Mouse (Mus musculus) hindbrain, postnatal 0 days (tissue): ENCODE measurements around the gene Dcbld1. TPM values are rescaled to one million over a fixed set of nuclear protein-coding genes. Genes with fewer than 3 reads are reported as not detected.

Experiments
- ATAC-seq: fragments of 200-750 bp; cut with Nextera tagmentation; 2 replicates; pipeline ENCODE4 v1.8.0; 2017; ENCODE audit warnings: mild to moderate bottlenecking, moderate TSS enrichment, moderate library complexity
- DNase-seq: peaks from one replicate; pipeline ENCODE4 v3.0.0-alpha.2; 2015; ENCODE audit warnings: low spot score
- H3K27ac ChIP-seq: fragments of 300-500 bp; sonication (generic); 2 replicates; pipeline ENCODE4 v1.5.1; 2014; ENCODE audit warnings: mild to moderate bottlenecking
- H3K27me3 ChIP-seq: fragments of 300-500 bp; sonication (generic); 2 replicates; pipeline ENCODE4 v1.6.1; 2014; ENCODE audit warnings: low read length, mixed read lengths; ENCODE audit not compliant: insufficient read depth
- H3K36me3 ChIP-seq: fragments of 300-500 bp; sonication (generic); 2 replicates; pipeline ENCODE4 v1.6.1; 2014; ENCODE audit warnings: low read length, mixed read lengths; ENCODE audit not compliant: insufficient read depth
- H3K4me1 ChIP-seq: fragments of 300-500 bp; sonication (generic); 2 replicates; pipeline ENCODE4 v1.6.1; 2014; ENCODE audit warnings: antibody characterized with exemption, low read length, mixed read lengths; ENCODE audit not compliant: insufficient read depth
- H3K4me2 ChIP-seq: fragments of 300-500 bp; sonication (generic); 2 replicates; pipeline ENCODE4 v1.6.1; 2014; ENCODE audit warnings: low read depth, mild to moderate bottlenecking, low read length, moderate library complexity, mixed read lengths
- H3K4me3 ChIP-seq: fragments of 300-500 bp; sonication (generic); 2 replicates; pipeline ENCODE4 v1.5.1; 2014; ENCODE audit warnings: low read length
- H3K9ac ChIP-seq: fragments of 300-500 bp; sonication (generic); replicated peaks from 2 replicates; pipeline ENCODE4 v1.6.1; 2014; ENCODE audit warnings: mild to moderate bottlenecking, low read length, moderate library complexity, mixed read lengths
- H3K9me3 ChIP-seq: fragments of 300-500 bp; sonication (generic); 2 replicates; pipeline ENCODE4 v1.6.1; 2016; ENCODE audit warnings: low read length, mixed read lengths
- CTCF ChIP-seq: IDR thresholded peaks from 2 replicates; pipeline ENCODE4 v1.5.1; 2016; ENCODE audit warnings: antibody characterized with exemption, control low read depth, low read depth
- WGBS: fragments of 180-500 bp; shearing (Covaris S2); extraction: QIAGEN DNeasy Blood & Tissue Kit; methylation state at CpG from one replicate; pipeline ENCODE4 v1.1.7; 2014; 5-methylcytosine and 5-hydroxymethylcytosine counted together
- polyA plus RNA-seq: library from polyadenylated mRNA; unstranded; fragments of >200 nt; fragmentation: Nextera tagmentation; extraction: Ambion mirVana; gene quantifications from 2 replicates; pipeline ENCODE4 v1.2.1, GENCODE M21; 2015
- total RNA-seq: library from RNA; depleted of rRNA; stranded (reverse); fragments of >200 nt; gene quantifications from 2 replicates; pipeline ENCODE4 v1.2.3, GENCODE M21; 2014

Dcbld1 gene
- total and polyA plus RNA-seq, 2 experiments from 2014 or later, result 12.2 to 19.1 TPM

GRCm38 (mm10) chr10:52217564-52217934, 15.9 kb upstream of the Dcbld1 start:
- no peak overlapping the region for H3K9ac ChIP-seq
- H3K36me3 ChIP-seq, result no peaks in the 10 kb centered on the region
- 47% methylated on average over 7 of the region's 7 CpGs for WGBS
- no peak overlapping the region for H3K27ac ChIP-seq
- H3K27me3 ChIP-seq, result no peaks in the 10 kb centered on the region
- peak; percentile 36 for DNase-seq
- H3K9me3 ChIP-seq, result no peaks in the 10 kb centered on the region
- peak; percentile 46 for TF ChIP-seq CTCF
- H3K4me2 ChIP-seq, result no peak overlapping the region
- no peak overlapping the region for H3K4me3 ChIP-seq
- no peaks in the 10 kb centered on the region for H3K4me1 ChIP-seq
- ATAC-seq, result peak; percentile 24

GRCm38 (mm10) chr10:52219600-52219999, 13.8 kb upstream of the Dcbld1 start:
- Histone ChIP-seq H3K27ac (no peak overlapping the region), H3K27me3 (no peaks in the 10 kb centered on the region), H3K4me3 (no peak overlapping the region), H3K36me3 (no peaks in the 10 kb centered on the region), H3K4me2 (no peak overlapping the region), H3K4me1 (no peaks in the 10 kb centered on the region), H3K9me3 (no peaks in the 10 kb centered on the region), H3K9ac (no peak overlapping the region)
- DNase-seq, result no peak
- WGBS, result 80% methylated on average over 3 of the region's 3 CpGs
- no peak for TF ChIP-seq CTCF
- no peak for ATAC-seq

- H3K9ac ChIP-seq, result no peak overlapping the region
- WGBS, result 12% methylated on average over 21 of the region's 21 CpGs
- H3K4me3 ChIP-seq, result peak overlapping the region; percentile 92
- no peak overlapping the region for H3K27ac ChIP-seq
- no peaks in the 10 kb centered on the region for H3K9me3 ChIP-seq
- no peaks in the 10 kb centered on the region for H3K36me3 ChIP-seq
- peak overlapping the region; percentile 88 for H3K4me2 ChIP-seq
- H3K27me3 ChIP-seq, result no peaks in the 10 kb centered on the region
- DNase-seq, result peak; percentile 69
- TF ChIP-seq CTCF, result peak; percentile 72
- H3K4me1 ChIP-seq, result no peaks in the 10 kb centered on the region
- ATAC-seq, result peak; percentile 56
Measured at GRCm38 (mm10) chr10:52232196-52233176, 933 bp upstream of the Dcbld1 start.

GRCm38 (mm10) chr10:52233969-52234653, 692 bp downstream of the Dcbld1 start:
- peak; percentile 37 for DNase-seq
- peak; percentile 62 for ATAC-seq
- peak overlapping the region; percentile 86 for H3K9ac ChIP-seq
- peak overlapping the region; percentile 88 for H3K4me2 ChIP-seq
- H3K9me3 ChIP-seq, result no peaks in the 10 kb centered on the region
- H3K4me3 ChIP-seq, result peak overlapping the region; percentile 92
- H3K36me3 ChIP-seq, result no peaks in the 10 kb centered on the region
- H3K27ac ChIP-seq, result peak overlapping the region; percentile 71
- TF ChIP-seq CTCF, result no peak
- no peaks in the 10 kb centered on the region for H3K4me1 ChIP-seq
- WGBS, result under 1% methylated on average over 40 of the region's 40 CpGs
- H3K27me3 ChIP-seq, result no peaks in the 10 kb centered on the region

GRCm38 (mm10) chr10:52234654-52234981, 1.2 kb downstream of the Dcbld1 start:
- Histone ChIP-seq H3K27me3 (no peaks in the 10 kb centered on the region), H3K4me1 (no peaks in the 10 kb centered on the region), H3K4me3 (peak overlapping the region; percentile 92), H3K4me2 (peak overlapping the region; percentile 88), H3K27ac (no peak overlapping the region), H3K9me3 (no peaks in the 10 kb centered on the region), H3K9ac (peak overlapping the region; percentile 86), H3K36me3 (no peaks in the 10 kb centered on the region)
- TF ChIP-seq CTCF, result no peak
- peak; percentile 8 for DNase-seq
- WGBS, result 6% methylated on average over 7 of the region's 7 CpGs
- no peak for ATAC-seq

GRCm38 (mm10) chr10:52235461-52235860, 2.0 kb downstream of the Dcbld1 start:
- Histone ChIP-seq H3K4me1 (no peaks in the 10 kb centered on the region), H3K9me3 (no peaks in the 10 kb centered on the region), H3K9ac (no peak overlapping the region), H3K4me3 (peak overlapping the region; percentile 92; the same call in 1 of the 2 replicates), H3K36me3 (no peaks in the 10 kb centered on the region), H3K4me2 (peak overlapping the region; percentile 88), H3K27me3 (no peaks in the 10 kb centered on the region), H3K27ac (no peak overlapping the region)
- 85% methylated on average over 5 of the region's 5 CpGs for WGBS
- DNase-seq (no peak), ATAC-seq (no peak)
- TF ChIP-seq CTCF, result no peak

- Histone ChIP-seq H3K9me3 (no peaks in the 10 kb centered on the region), H3K4me2 (no peak overlapping the region), H3K4me3 (no peak overlapping the region), H3K9ac (no peak overlapping the region), H3K4me1 (no peaks in the 10 kb centered on the region), H3K36me3 (no peaks in the 10 kb centered on the region), H3K27ac (0 out of 2 replicates have a peak overlapping the region, but pooled peaks have one; percentile 27), H3K27me3 (no peaks in the 10 kb centered on the region)
- DNase-seq (no peak), ATAC-seq (no peak)
- WGBS, result 88% methylated on average over 5 of the region's 5 CpGs
- TF ChIP-seq CTCF, result no peak
Measured at GRCm38 (mm10) chr10:52242015-52242414, 8.6 kb downstream of the Dcbld1 start.
